Mouse (Mus musculus): ENCODE measurements around the gene Dhx32. TPM values are rescaled to one million over a fixed set of nuclear protein-coding genes. Genes with fewer than 3 reads are reported as not detected.

Gene Dhx32
- polyA plus RNA-seq, 1 experiment from 2014 or later = 38.5 TPM

- 72% methylated on average over 9 of the region's 9 CpGs for WGBS
- 0 out of 2 replicates have a peak, but pooled peaks cover 4% of the 10 kb centered on the region for H3K4me1 ChIP-seq
- no peaks in the 10 kb centered on the region for H3K27me3 ChIP-seq (replicated peaks; ENCODE audit: low read depth, poor library complexity, severe bottlenecking)
- no peaks in the 10 kb centered on the region for H3K9me3 ChIP-seq
- H3K4me3 ChIP-seq = no peak overlapping the region
- 0 out of 2 replicates have a peak overlapping the region, but pooled peaks have one; percentile 20 for H3K27ac ChIP-seq (replicated peaks)
- DNase-seq (ENCODE audit: low spot score) = peak; percentile 34
- H3K36me3 ChIP-seq (replicated peaks) = peaks cover 52% of the 10 kb centered on the region
Observed at GRCm38 (mm10) chr7:133676002-133676401, 106.5 kb downstream of the Dhx32 start.

Other genes starting within 250 kb of the Dhx32 start
- not detected in 2 replicates for gene Tex36, start 180.6 kb downstream of the Dhx32 start, polyA plus RNA-seq (2016; fragmentation: Nextera tagmentation; extraction: Ambion mirVana)
- gene Edrf1, start 145.2 kb downstream of the Dhx32 start, polyA plus RNA-seq (2016; fragmentation: Nextera tagmentation; extraction: Ambion mirVana) = 27.0 and 29.7 TPM in 2 replicates
- 0.07 and 0.15 TPM in 2 replicates for gene Mmp21, start 102.7 kb downstream of the Dhx32 start, polyA plus RNA-seq (2016; fragmentation: Nextera tagmentation; extraction: Ambion mirVana)
- gene Bccip, start 73.4 kb downstream of the Dhx32 start, polyA plus RNA-seq (2016; fragmentation: Nextera tagmentation; extraction: Ambion mirVana) = 194 and 216 TPM in 2 replicates
- gene Uros, start 72.7 kb downstream of the Dhx32 start, polyA plus RNA-seq (2016; fragmentation: Nextera tagmentation; extraction: Ambion mirVana) = 32.2 and 32.8 TPM in 2 replicates
- 0.36 and 0.58 TPM in 2 replicates for gene Fank1, start 5.9 kb downstream of the Dhx32 start, polyA plus RNA-seq (2016; fragmentation: Nextera tagmentation; extraction: Ambion mirVana)